Mouse (Mus musculus) adrenal gland, postnatal 25 days (tissue): Measurements from ENCODE around the gene Lrmda. TPM values are rescaled to one million over a fixed set of nuclear protein-coding genes. Genes with fewer than 3 reads are reported as not detected.

Source experiments
- DNase-seq: peaks from one replicate; pipeline ENCODE4 v3.0.0; 2021; ENCODE audit warnings: mixed read lengths
- long read RNA-seq: library from polyadenylated mRNA; stranded (forward); transcript quantifications from one replicate; pipeline ENCODE4 v2.0.0, GENCODE M21; 2021
- total RNA-seq: library from RNA; stranded (reverse); gene quantifications from 2 replicates; pipeline ENCODE4 v1.2.3, GENCODE M21; 2021

Gene Lrmda
- 5.0 and 5.6 TPM in 2 replicates for total RNA-seq
- long read RNA-seq, partial matches to known transcripts: 0 of 1 reads
- long read RNA-seq, other reads (novel, unspliced or antisense): 1 of 1 reads

- DNase-seq: peak; percentile 82
Measured at GRCm38 (mm10) chr14:22019252-22019948, at the start of gene Lrmda. Lrmda (plus strand) TSS chr14:22019712.

GRCm38 (mm10) chr14:21981462-21981861, 38.0 kb upstream of the Lrmda start:
- peak; percentile 88 for DNase-seq

- no peak for DNase-seq
Measured at GRCm38 (mm10) chr14:21982096-21982591, 37.4 kb upstream of the Lrmda start.

GRCm38 (mm10) chr14:21982592-21983310, 36.8 kb upstream of the Lrmda start:
- DNase-seq: peak; percentile 56

- peak; percentile 50 for DNase-seq
Measured at GRCm38 (mm10) chr14:21983311-21983949, 36.1 kb upstream of the Lrmda start.

- no peak for DNase-seq
Measured at GRCm38 (mm10) chr14:21983950-21984730, 35.4 kb upstream of the Lrmda start.

- peak; percentile 56 for DNase-seq
Measured at GRCm38 (mm10) chr14:21984757-21985425, 34.6 kb upstream of the Lrmda start.

- peak; percentile 52 for DNase-seq
Measured at GRCm38 (mm10) chr14:21985426-21985931, 34.0 kb upstream of the Lrmda start.

- DNase-seq: peak; percentile 86
Measured at GRCm38 (mm10) chr14:21985981-21986732, 33.4 kb upstream of the Lrmda start.

- peak; percentile 69 for DNase-seq
Measured at GRCm38 (mm10) chr14:21986733-21987659, 32.5 kb upstream of the Lrmda start.

- DNase-seq: peak; percentile 97
Measured at GRCm38 (mm10) chr14:21987660-21988576, 31.6 kb upstream of the Lrmda start.

- peak; percentile 47 for DNase-seq
Measured at GRCm38 (mm10) chr14:21988577-21989290, 30.8 kb upstream of the Lrmda start.

GRCm38 (mm10) chr14:21989291-21989913, 30.1 kb upstream of the Lrmda start, which contains the start of gene Zfp503:
Zfp503 (minus strand) TSS chr14:21989601.
- DNase-seq: peak; percentile 63

GRCm38 (mm10) chr14:21990321-21991021, 29.0 kb upstream of the Lrmda start:
- DNase-seq: peak; percentile 47

GRCm38 (mm10) chr14:21991251-21991780, 28.2 kb upstream of the Lrmda start:
- DNase-seq: peak; percentile 62

- peak; percentile 19 for DNase-seq
Measured at GRCm38 (mm10) chr14:21991856-21992255, 27.7 kb upstream of the Lrmda start.
